Mouse (Mus musculus) olfactory bulb, adult 2 months (tissue): ENCODE results near the gene Camk2g. TPM values are rescaled to one million over a fixed set of nuclear protein-coding genes. Genes with fewer than 3 reads are reported as not detected.

ENCODE experiments used
- H3K27ac ChIP-seq: fragments of 200-500 bp; 2 replicates; pipeline ENCODE4 v1.5.1; 2012; ENCODE audit warnings: low read depth, low read length; ENCODE audit not compliant: insufficient read depth
- H3K4me1 ChIP-seq: fragments of 200-500 bp; 2 replicates; pipeline ENCODE4 v1.6.1; 2012; ENCODE audit warnings: low read length; ENCODE audit not compliant: control insufficient read depth, insufficient read depth
- H3K4me3 ChIP-seq: fragments of 200-500 bp; 2 replicates; pipeline ENCODE4 v1.5.1; 2012; ENCODE audit warnings: mild to moderate bottlenecking, low read depth, low read length, moderate library complexity; ENCODE audit not compliant: insufficient read depth
- CTCF ChIP-seq: fragments of 200-500 bp; IDR thresholded peaks from 2 replicates; pipeline ENCODE4 v1.5.1; 2012; ENCODE audit warnings: low read depth, mild to moderate bottlenecking, low read length, moderate library complexity; ENCODE audit not compliant: insufficient read depth
- POLR2A ChIP-seq: fragments of 200-500 bp; IDR thresholded peaks from 2 replicates; pipeline ENCODE4 v1.6.1; 2012; ENCODE audit warnings: mild to moderate bottlenecking, low read depth, low read length, moderate library complexity; ENCODE audit not compliant: insufficient read depth
- WGBS: fragments of 180-500 bp; shearing (Covaris S2); methylation state at CpG from one replicate; pipeline ENCODE4 v1.1.7; 2018; 5-methylcytosine and 5-hydroxymethylcytosine counted together
- polyA plus RNA-seq: library from polyadenylated mRNA; stranded (reverse); fragments of >200 nt; gene quantifications from 2 replicates; pipeline ENCODE4 v1.2.4, GENCODE M21; 2012; ENCODE audit warnings: low replicate concordance; ENCODE audit not compliant: missing spikeins, insufficient read depth, insufficient read length

The Camk2g gene
- polyA plus RNA-seq, 1 experiment: 125 TPM

- WGBS: 16% methylated on average over 12 of the region's 12 CpGs
- TF ChIP-seq CTCF: peak; percentile 98
- no peak for TF ChIP-seq POLR2A
- Histone ChIP-seq H3K27ac (peak overlapping the region; percentile 34), H3K4me1 (peaks cover 15% of the 10 kb centered on the region), H3K4me3 (no peak overlapping the region)
Observed at GRCm38 (mm10) chr14:20765642-20766258, 28.1 kb downstream of the Camk2g start.

- H3K4me1 ChIP-seq: peaks cover 15% of the 10 kb centered on the region
- H3K27ac ChIP-seq: 0 out of 2 replicates have a peak overlapping the region, but pooled peaks have one; percentile 34
- TF ChIP-seq POLR2A: no peak
- TF ChIP-seq CTCF: no peak
- 93% methylated on average over 5 of the region's 5 CpGs for WGBS
- no peak overlapping the region for H3K4me3 ChIP-seq
Observed at GRCm38 (mm10) chr14:20764942-20765341, 28.9 kb downstream of the Camk2g start.

- 77% methylated on average over 8 of the region's 8 CpGs for WGBS
- no peak for TF ChIP-seq POLR2A
- no peak for TF ChIP-seq CTCF
- H3K27ac ChIP-seq: no peak overlapping the region
- no peak overlapping the region for H3K4me3 ChIP-seq
- H3K4me1 ChIP-seq: peaks cover 9% of the 10 kb centered on the region
Observed at GRCm38 (mm10) chr14:20758768-20759435, 35.0 kb downstream of the Camk2g start.

DNA sequence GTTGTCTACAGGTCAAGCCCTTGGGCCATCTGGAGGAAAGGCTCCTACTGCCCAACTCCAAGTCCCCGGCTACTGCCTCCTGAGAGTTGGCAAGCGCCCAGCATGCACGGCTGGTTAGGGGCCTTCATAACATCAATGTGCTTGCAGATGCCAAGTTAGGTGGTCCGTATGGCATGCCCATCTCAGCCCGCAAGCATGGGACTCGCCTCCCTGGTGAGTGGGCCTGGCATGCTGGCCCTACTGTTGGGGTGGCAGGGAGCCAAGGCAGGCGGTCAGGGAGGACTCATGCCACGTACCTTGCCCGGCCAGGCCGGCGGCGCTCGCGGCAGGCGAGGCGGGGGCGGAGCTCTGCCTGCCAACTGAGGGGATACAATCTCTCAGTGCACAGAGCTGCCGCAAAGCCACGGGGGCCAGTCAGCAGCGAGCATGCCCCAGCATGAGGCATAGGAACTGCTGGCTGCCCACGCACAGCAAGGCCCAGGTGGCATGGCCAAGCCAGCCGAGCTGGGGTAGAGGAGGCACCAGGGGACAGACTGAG, 36.4 kb downstream of the Camk2g start:
- WGBS: 73% methylated on average over 22 of the region's 22 CpGs
- no peak overlapping the region for H3K27ac ChIP-seq
- H3K4me3 ChIP-seq: no peak overlapping the region
- TF ChIP-seq POLR2A (no peak), CTCF (no peak)
- peaks cover 9% of the 10 kb centered on the region for H3K4me1 ChIP-seq

DNA sequence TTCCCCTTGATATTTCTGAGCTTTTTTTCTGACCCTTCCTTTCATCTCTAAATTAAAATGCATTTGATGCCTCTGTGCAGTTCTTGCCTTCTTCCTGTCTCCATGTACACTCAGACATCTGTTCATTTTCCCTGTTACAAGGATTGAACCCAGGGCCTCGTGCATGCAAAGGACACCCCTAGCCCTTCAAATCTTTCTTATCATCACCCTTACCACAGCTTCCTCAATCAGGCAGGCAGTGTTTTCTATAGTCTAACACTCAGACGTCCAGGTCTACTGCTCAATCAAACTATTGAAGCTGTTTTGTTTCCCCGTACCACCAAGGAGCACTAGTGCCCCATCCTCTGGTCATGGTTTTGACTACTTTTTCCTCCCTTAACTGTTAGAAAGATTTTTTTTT, 40.1 kb downstream of the Camk2g start:
- Histone ChIP-seq H3K27ac (no peak overlapping the region), H3K4me1 (peaks cover 6% of the 10 kb centered on the region), H3K4me3 (no peak overlapping the region)
- WGBS: 91% methylated on average over 3 of the region's 3 CpGs
- TF ChIP-seq CTCF (no peak), POLR2A (no peak)

DNA sequence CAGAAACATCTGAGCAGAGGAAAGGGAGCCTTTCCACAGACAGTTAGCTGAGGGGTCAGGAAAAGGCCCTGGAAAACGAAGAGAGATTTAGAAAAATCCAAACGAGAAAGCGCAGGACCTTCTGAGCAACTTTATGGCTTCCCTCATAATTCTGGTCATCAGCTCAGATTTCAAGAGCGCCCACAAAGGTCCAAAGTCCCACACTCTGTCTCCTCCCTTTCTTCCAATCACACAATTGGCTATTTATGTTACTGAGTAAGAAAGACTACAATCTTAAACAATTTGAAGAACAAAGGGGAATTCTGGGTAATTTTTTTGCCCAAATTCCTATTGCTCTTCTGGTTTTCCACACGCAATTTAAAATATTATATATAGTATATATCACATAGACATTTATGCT, 43.4 kb downstream of the Camk2g start:
- Histone ChIP-seq H3K4me1 (peaks cover 8% of the 10 kb centered on the region), H3K27ac (no peak overlapping the region), H3K4me3 (no peak overlapping the region)
- WGBS: 91% methylated on average over 5 of the region's 5 CpGs
- TF ChIP-seq POLR2A (no peak), CTCF (no peak)

- H3K27ac ChIP-seq: peak overlapping the region; percentile 63
- 77% methylated on average over 4 of the region's 4 CpGs for WGBS
- TF ChIP-seq POLR2A (no peak), CTCF (no peak)
Observed at GRCm38 (mm10) chr14:20749494-20750051, 44.3 kb downstream of the Camk2g start.

DNA sequence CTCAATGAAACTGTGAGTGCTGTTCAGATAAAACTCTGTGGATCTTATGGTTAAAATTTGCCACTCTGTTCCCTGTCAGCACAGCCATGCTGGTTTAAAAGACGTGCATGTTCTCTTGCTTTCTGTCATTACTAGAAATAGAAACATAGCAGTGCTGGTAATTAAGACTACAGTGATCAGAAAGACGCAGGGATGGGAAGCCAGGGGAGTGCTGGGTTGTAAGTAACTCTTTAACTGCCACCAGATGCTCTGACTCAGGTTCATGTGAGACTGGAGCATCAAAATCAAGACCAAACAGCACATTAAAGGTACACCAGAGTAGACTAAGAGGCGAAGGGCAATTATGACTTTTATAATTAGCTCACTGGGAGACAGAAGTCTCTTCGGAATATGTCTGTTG, 45.5 kb downstream of the Camk2g start:
- Histone ChIP-seq H3K4me1 (peaks cover 8% of the 10 kb centered on the region), H3K27ac (no peak overlapping the region), H3K4me3 (no peak overlapping the region)
- WGBS: 26% methylated on average over 4 of the region's 4 CpGs
- TF ChIP-seq CTCF: no peak
- TF ChIP-seq POLR2A: no peak

More at GRCm38 (mm10) chr14:20749494-20750051, 44.3 kb downstream of the Camk2g start:
- Histone ChIP-seq H3K4me1 (peaks cover 8% of the 10 kb centered on the region), H3K4me3 (no peak overlapping the region)

- H3K27ac ChIP-seq: no peak overlapping the region
- no peak for TF ChIP-seq POLR2A
- TF ChIP-seq CTCF: no peak
- no peak overlapping the region for H3K4me3 ChIP-seq
- H3K4me1 ChIP-seq: peaks cover 8% of the 10 kb centered on the region
- WGBS: 68% methylated on average over 3 of the region's 3 CpGs
Observed at GRCm38 (mm10) chr14:20746935-20747334, 47.0 kb downstream of the Camk2g start.
